Mouse (Mus musculus) thymus, adult 2 months (tissue): ENCODE results near the gene Gm11733. TPM values are rescaled to one million over a fixed set of nuclear protein-coding genes. Genes with fewer than 3 reads are reported as not detected.

ENCODE experiments used
- DNase-seq: peaks from one replicate; pipeline ENCODE4 v3.0.0; 2021
- H3K27ac ChIP-seq: fragments of 200-500 bp; 2 replicates; pipeline ENCODE4 v1.5.1; 2012; ENCODE audit warnings: low read length, control low read depth; ENCODE audit not compliant: control insufficient read depth, insufficient read depth
- H3K27me3 ChIP-seq: fragments of 200-500 bp; 2 replicates; pipeline ENCODE4 v1.6.1; 2012; ENCODE audit warnings: mild to moderate bottlenecking, low read length, moderate library complexity, mixed read lengths; ENCODE audit not compliant: control insufficient read depth, insufficient read depth
- H3K36me3 ChIP-seq: fragments of 200-500 bp; 2 replicates; pipeline ENCODE4 v1.6.1; 2012; ENCODE audit warnings: mild to moderate bottlenecking, low read length, moderate library complexity; ENCODE audit not compliant: control insufficient read depth, insufficient read depth
- H3K4me1 ChIP-seq: fragments of 200-500 bp; replicated peaks from 2 replicates; pipeline ENCODE4 v1.6.1; 2012; ENCODE audit warnings: low read length; ENCODE audit not compliant: control insufficient read depth, insufficient read depth
- H3K4me3 ChIP-seq: fragments of 200-500 bp; 2 replicates; pipeline ENCODE4 v1.5.1; 2012; ENCODE audit warnings: mild to moderate bottlenecking, low read length, control low read depth, moderate library complexity; ENCODE audit not compliant: control insufficient read depth, insufficient read depth
- CTCF ChIP-seq: fragments of 200-500 bp; IDR thresholded peaks from 2 replicates; pipeline ENCODE4 v1.5.1; 2012; ENCODE audit warnings: mild to moderate bottlenecking, control low read depth, low read length, moderate library complexity, borderline replicate concordance; ENCODE audit not compliant: control insufficient read depth, poor library complexity, insufficient read depth; ENCODE audit errors: extremely low read depth
- POLR2A ChIP-seq: fragments of 200-500 bp; IDR thresholded peaks from 2 replicates; pipeline ENCODE4 v1.6.1; 2012; ENCODE audit warnings: mild to moderate bottlenecking, low read length, control low read depth, moderate library complexity; ENCODE audit not compliant: control insufficient read depth, poor library complexity, insufficient read depth; ENCODE audit errors: extremely low read depth
- WGBS: fragments of 180-500 bp; shearing (Covaris S2); methylation state at CpG from one replicate; pipeline ENCODE4 v1.1.7; 2018; 5-methylcytosine and 5-hydroxymethylcytosine counted together
- polyA plus RNA-seq: library from polyadenylated mRNA; depleted of rRNA; stranded (reverse); fragments of >200 nt; gene quantifications from 2 replicates; pipeline ENCODE4 v1.2.3, GENCODE M21; 2012

The Gm11733 gene
- polyA plus RNA-seq, 1 experiment, result not detected

- H3K27me3 ChIP-seq, result no peaks in the 10 kb centered on the region; the same call in 1 of the 2 replicates
- H3K27ac ChIP-seq, result no peak overlapping the region
- peak; percentile 62 for DNase-seq
- peak; percentile 7; the same call in 1 of the 2 replicates for TF ChIP-seq POLR2A
- no peak for TF ChIP-seq CTCF
- peaks cover 17% of the 10 kb centered on the region for H3K4me1 ChIP-seq
- H3K36me3 ChIP-seq, result no peaks in the 10 kb centered on the region
- peak overlapping the region; percentile 28 for H3K4me3 ChIP-seq
- WGBS, result 6% methylated on average over 25 of the region's 26 CpGs
These were observed 1.3 kb upstream of the Gm11733 start for GRCm38 (mm10) chr11:117482677-117483511.

- Histone ChIP-seq H3K27me3 (no peaks in the 10 kb centered on the region), H3K4me1 (no peaks in the 10 kb centered on the region), H3K27ac (no peak overlapping the region), H3K4me3 (no peak overlapping the region), H3K36me3 (no peaks in the 10 kb centered on the region)
- 88% methylated on average over 17 of the region's 17 CpGs for WGBS
- no peak for DNase-seq
- no peak for TF ChIP-seq CTCF
- TF ChIP-seq POLR2A, result no peak
These were observed 7.4 kb downstream of the Gm11733 start for GRCm38 (mm10) chr11:117491408-117492208.

GRCm38 (mm10) chr11:117492209-117492505 is 8.0 kb downstream of the Gm11733 start:
- no peak for TF ChIP-seq POLR2A
- no peak overlapping the region for H3K27ac ChIP-seq
- no peak overlapping the region for H3K4me3 ChIP-seq
- DNase-seq, result no peak
- WGBS, result 96% methylated on average over 1 of the region's 1 CpGs
- H3K27me3 ChIP-seq, result no peaks in the 10 kb centered on the region
- no peaks in the 10 kb centered on the region for H3K4me1 ChIP-seq
- H3K36me3 ChIP-seq, result no peaks in the 10 kb centered on the region

GRCm38 (mm10) chr11:117496812-117497211 is 12.6 kb downstream of the Gm11733 start:
- no peak for DNase-seq
- Histone ChIP-seq H3K27me3 (no peaks in the 10 kb centered on the region), H3K4me1 (peaks cover 3% of the 10 kb centered on the region; the same call in 1 of the 2 replicates), H3K36me3 (no peaks in the 10 kb centered on the region), H3K4me3 (no peak overlapping the region), H3K27ac (no peak overlapping the region)
- TF ChIP-seq POLR2A (no peak), CTCF (no peak)
- 56% methylated on average over 4 of the region's 4 CpGs for WGBS

- H3K27me3 ChIP-seq, result no peaks in the 10 kb centered on the region
- no peaks in the 10 kb centered on the region for H3K36me3 ChIP-seq
- DNase-seq, result peak; percentile 42
- WGBS, result 69% methylated on average over 16 of the region's 16 CpGs
- H3K4me1 ChIP-seq, result peaks cover 3% of the 10 kb centered on the region; the same call in 1 of the 2 replicates
- TF ChIP-seq CTCF, result no peak
- TF ChIP-seq POLR2A, result no peak
- H3K27ac ChIP-seq, result no peak overlapping the region
- no peak overlapping the region for H3K4me3 ChIP-seq
These were observed 13.3 kb downstream of the Gm11733 start for GRCm38 (mm10) chr11:117497256-117498136.

- WGBS, result 77% methylated on average over 1 of the region's 1 CpGs
These were observed 14.0 kb downstream of the Gm11733 start for GRCm38 (mm10) chr11:117498137-117498511.

More at GRCm38 (mm10) chr11:117498137-117498511, 14.0 kb downstream of the Gm11733 start:
- TF ChIP-seq CTCF (no peak), POLR2A (no peak)
- no peak overlapping the region for H3K27ac ChIP-seq
- H3K4me1 ChIP-seq, result peaks cover 3% of the 10 kb centered on the region; the same call in 1 of the 2 replicates
- DNase-seq, result no peak
- no peaks in the 10 kb centered on the region for H3K36me3 ChIP-seq
- no peak overlapping the region for H3K4me3 ChIP-seq
- no peaks in the 10 kb centered on the region for H3K27me3 ChIP-seq
